ENCODE assay signal across 10 mouse cellular contexts in the genomic region with DNA sequence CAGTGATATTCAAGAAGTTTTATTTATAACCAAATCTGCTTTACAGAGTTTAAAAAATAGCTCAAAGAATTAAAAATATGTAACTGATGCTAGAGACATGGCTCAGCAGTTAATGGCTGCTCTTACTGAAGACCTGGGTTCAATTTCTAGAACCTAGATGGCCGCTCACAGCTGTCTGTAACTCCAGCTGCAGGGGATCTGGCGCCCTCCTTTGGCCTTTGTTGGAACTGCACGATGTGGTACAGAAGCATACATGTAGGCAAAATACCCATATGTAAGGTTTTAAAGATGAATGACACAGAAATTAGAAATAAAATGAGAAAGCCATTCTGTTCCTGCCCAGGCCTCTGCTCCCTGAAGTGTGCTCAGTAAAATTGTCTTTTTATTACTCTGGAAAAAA. TPM values are rescaled to one million over a fixed set of nuclear protein-coding genes. Genes with fewer than 3 reads are reported as not detected.
DNase-seq lines count a peak whose midpoint lies in the region; ATAC-seq and TF ChIP-seq lines count a peak whose summit lies in the region.
"Had no signal": no experiment of that assay in that cellular context is flagged by ENCODE, and none has a peak within 500 bp of the region (broad histone marks: within the 10 kb centered on the region; RNA-seq: fewer than 3 reads in every experiment).

No protein-coding gene starts in this region.

- no peak overlapping the region for H3K4me2 ChIP-seq in limb, embryonic 11.5 days (ENCODE audit: low read depth, severe bottlenecking)
- H3K4me2 ChIP-seq: heart, embryonic 15.5 days; stomach, embryonic 15.5 days had no signal

- H3K4me1 ChIP-seq in embryonic facial prominence, embryonic 10.5 days, result no peaks in the 10 kb centered on the region
- H3K4me1 ChIP-seq in limb, embryonic 11.5 days (ENCODE audit: control insufficient read depth, insufficient read depth, low read length), result no peaks in the 10 kb centered on the region
- no peaks in the 10 kb centered on the region for H3K4me1 ChIP-seq in olfactory bulb, adult 2 months (ENCODE audit: control insufficient read depth, insufficient read depth, low read length)
- H3K4me1 ChIP-seq: heart, embryonic 15.5 days; stomach, embryonic 15.5 days had no signal

- no peak overlapping the region for H3K27ac ChIP-seq in embryonic facial prominence, embryonic 10.5 days (replicated peaks)
- H3K27ac ChIP-seq in limb, embryonic 11.5 days (replicated peaks; ENCODE audit: low read depth, low read length), result no peak overlapping the region
- H3K27ac ChIP-seq in olfactory bulb, adult 2 months (ENCODE audit: insufficient read depth, low read depth, low read length), result no peak overlapping the region
- H3K27ac ChIP-seq: heart, embryonic 15.5 days; stomach, embryonic 15.5 days had no signal

- no peaks in the 10 kb centered on the region for H3K27me3 ChIP-seq in embryonic facial prominence, embryonic 10.5 days (replicated peaks; ENCODE audit: low read depth, poor library complexity, severe bottlenecking)
- no peaks in the 10 kb centered on the region for H3K27me3 ChIP-seq in limb, embryonic 11.5 days (ENCODE audit: control insufficient read depth, insufficient read depth, low read length)
- H3K27me3 ChIP-seq: heart, embryonic 15.5 days; stomach, embryonic 15.5 days had no signal

- no peak overlapping the region for H3K9ac ChIP-seq in limb, embryonic 11.5 days (ENCODE audit: low read length)
- H3K9ac ChIP-seq: heart, embryonic 15.5 days; stomach, embryonic 15.5 days had no signal

- TF ChIP-seq POLR2A in olfactory bulb, adult 2 months (IDR thresholded peaks at IDR 0.05; ENCODE audit: insufficient read depth, low read depth, low read length), result no peak

- no peak overlapping the region for H3K4me3 ChIP-seq in embryonic facial prominence, embryonic 10.5 days
- no peak overlapping the region for H3K4me3 ChIP-seq in limb, embryonic 11.5 days (ENCODE audit: low read depth, low read length)
- H3K4me3 ChIP-seq in olfactory bulb, adult 2 months (ENCODE audit: insufficient read depth, low read depth, low read length), result no peak overlapping the region
- H3K4me3 ChIP-seq: heart, embryonic 15.5 days; stomach, embryonic 15.5 days had no signal

- 6% methylated on average over 3 of the region's 3 CpGs for WGBS in embryonic facial prominence, embryonic 10.5 days
- WGBS in limb, embryonic 11.5 days, result 4% methylated on average over 3 of the region's 3 CpGs
- WGBS in olfactory bulb, adult 2 months, result 22% methylated on average over 3 of the region's 3 CpGs

- H3K36me3 ChIP-seq in embryonic facial prominence, embryonic 10.5 days (replicated peaks), result no peaks in the 10 kb centered on the region
- H3K36me3 ChIP-seq in limb, embryonic 11.5 days (ENCODE audit: control insufficient read depth, insufficient read depth, low read length), result no peaks in the 10 kb centered on the region
- H3K36me3 ChIP-seq: heart, embryonic 15.5 days; stomach, embryonic 15.5 days had no signal

- ATAC-seq in inflammation-experienced regulatory T-cells, adult 6 months, result peak; percentile 91
- ATAC-seq in limb, embryonic 11.5 days (ENCODE audit: insufficient number of reproducible peaks, low FRiP score, low TSS enrichment, low read depth), result no peak

- no peaks in the 10 kb centered on the region for H3K9me3 ChIP-seq in embryonic facial prominence, embryonic 10.5 days
- H3K9me3 ChIP-seq in limb, embryonic 11.5 days (ENCODE audit: control insufficient read depth, low read length), result no peaks in the 10 kb centered on the region
- H3K9me3 ChIP-seq: heart, embryonic 15.5 days; stomach, embryonic 15.5 days had no signal

- peak; percentile 50; the same call in 1 of the 2 replicates for TF ChIP-seq CTCF in olfactory bulb, adult 2 months (IDR thresholded peaks at IDR 0.05; ENCODE audit: insufficient read depth, low read depth, low read length)

- peak; percentile 33 for DNase-seq in right cerebral cortex, adult 18-20 months
- no peak for DNase-seq in right cerebral cortex, postnatal 25 days
- peak; percentile 60 to 88 for DNase-seq in adrenal gland, adult (ENCODE audit: inconsistent age in 2 of 2, low spot score in 1 of 2)
- peak; percentile 77 for DNase-seq in embryonic facial prominence, embryonic 10.5 days (ENCODE audit: low spot score)
- DNase-seq in limb, embryonic 11.5 days (ENCODE audit: low spot score), result peak; percentile 87
- DNase-seq in urinary bladder, postnatal 25 days (ENCODE audit: low spot score), result peak; percentile 48

RNA-seq across cellular contexts. Expression of a gene that starts 23.3 kb away (rescaled TPM):
- 7.4 and 7.5 TPM in 2 replicates for polyA plus RNA-seq in embryonic facial prominence, embryonic 10.5 days (2016; fragmentation: Nextera tagmentation; extraction: Ambion mirVana)
- 1 to 10 TPM; 5.8 to 8.2 (median 7.1) TPM for polyA plus RNA-seq in inflammation-experienced regulatory T-cells, adult 6 months (2017; shearing (Covaris generic))
- polyA plus RNA-seq in limb, embryonic 11.5 days (2014; fragmentation: Nextera tagmentation; extraction: Ambion mirVana), result 7.7 and 7.9 TPM in 2 replicates
- not detected in 2 replicates for polyA plus RNA-seq in olfactory bulb, adult 2 months (2012; ENCODE audit: insufficient read depth, insufficient read length, low replicate concordance, missing spikeins)
